Mouse (Mus musculus): ENCODE measurements at regions not wholly inside any gene's neighbourhood (a gene's known extent, or its start where the extent isn't known, plus 50 kb on each side); places are given as distances from the start of the nearest gene placed in this dataset.

- no peak for DNase-seq
These were observed 233.0 kb upstream of the Cxcr4 start for GRCm38 (mm10) chr1:128824916-128825683.

- DNase-seq: peak; percentile 84
These were observed 232.1 kb upstream of the Cxcr4 start for GRCm38 (mm10) chr1:128824235-128824634.

- DNase-seq: no peak
These were observed 229.9 kb upstream of the Cxcr4 start for GRCm38 (mm10) chr1:128821991-128822390.

- no peak for DNase-seq
These were observed 228.4 kb upstream of the Cxcr4 start for GRCm38 (mm10) chr1:128820527-128820926.

GRCm38 (mm10) chr1:128819611-128820010, 227.5 kb upstream of the Cxcr4 start:
- DNase-seq: no peak

GRCm38 (mm10) chr1:128813379-128813778, 221.3 kb upstream of the Cxcr4 start:
- DNase-seq: no peak

- DNase-seq: no peak
These were observed 218.8 kb upstream of the Cxcr4 start for GRCm38 (mm10) chr1:128810860-128811259.

GRCm38 (mm10) chr1:128810094-128810493, 218.0 kb upstream of the Cxcr4 start:
- no peak for DNase-seq

GRCm38 (mm10) chr1:128809601-128810000, 217.5 kb upstream of the Cxcr4 start:
- DNase-seq: no peak

- no peak for DNase-seq
These were observed 216.5 kb upstream of the Cxcr4 start for GRCm38 (mm10) chr1:128808599-128808998.

GRCm38 (mm10) chr1:128805687-128806653, 213.9 kb upstream of the Cxcr4 start:
- no peak for DNase-seq

GRCm38 (mm10) chr1:128803433-128804060, 211.5 kb upstream of the Cxcr4 start:
- peak; percentile 51 for DNase-seq

GRCm38 (mm10) chr1:128803058-128803432, 211.0 kb upstream of the Cxcr4 start:
- DNase-seq: no peak

GRCm38 (mm10) chr1:128798721-128799120, 206.6 kb upstream of the Cxcr4 start:
- DNase-seq: no peak

GRCm38 (mm10) chr1:128795654-128796053, 203.6 kb upstream of the Cxcr4 start:
- no peak for DNase-seq

GRCm38 (mm10) chr1:128790881-128791280, 198.8 kb upstream of the Cxcr4 start:
- DNase-seq: no peak

- no peak for DNase-seq
These were observed 197.7 kb upstream of the Cxcr4 start for GRCm38 (mm10) chr1:128789567-128790335.

GRCm38 (mm10) chr1:128788227-128788626, 196.1 kb upstream of the Cxcr4 start:
- DNase-seq: no peak

GRCm38 (mm10) chr1:128786941-128787569, 195.0 kb upstream of the Cxcr4 start:
- no peak for DNase-seq

GRCm38 (mm10) chr1:128782286-128782685, 190.2 kb upstream of the Cxcr4 start:
- DNase-seq: no peak

GRCm38 (mm10) chr1:128781871-128782270, 189.8 kb upstream of the Cxcr4 start:
- DNase-seq: no peak

GRCm38 (mm10) chr1:128781311-128781710, 189.2 kb upstream of the Cxcr4 start:
- DNase-seq: no peak

Measured in heart, postnatal 4 days (tissue).